Mouse (Mus musculus) ovary, postnatal 14 days (tissue): Measurements from ENCODE around the gene Pspn.
A peak's percentile ranks its signal among the peaks of the same experiment; 100 is the strongest.

Experiments
- DNase-seq: peaks from one replicate; pipeline ENCODE4 v3.0.0; 2022; ENCODE audit warnings: low spot score

The Pspn gene

DNA sequence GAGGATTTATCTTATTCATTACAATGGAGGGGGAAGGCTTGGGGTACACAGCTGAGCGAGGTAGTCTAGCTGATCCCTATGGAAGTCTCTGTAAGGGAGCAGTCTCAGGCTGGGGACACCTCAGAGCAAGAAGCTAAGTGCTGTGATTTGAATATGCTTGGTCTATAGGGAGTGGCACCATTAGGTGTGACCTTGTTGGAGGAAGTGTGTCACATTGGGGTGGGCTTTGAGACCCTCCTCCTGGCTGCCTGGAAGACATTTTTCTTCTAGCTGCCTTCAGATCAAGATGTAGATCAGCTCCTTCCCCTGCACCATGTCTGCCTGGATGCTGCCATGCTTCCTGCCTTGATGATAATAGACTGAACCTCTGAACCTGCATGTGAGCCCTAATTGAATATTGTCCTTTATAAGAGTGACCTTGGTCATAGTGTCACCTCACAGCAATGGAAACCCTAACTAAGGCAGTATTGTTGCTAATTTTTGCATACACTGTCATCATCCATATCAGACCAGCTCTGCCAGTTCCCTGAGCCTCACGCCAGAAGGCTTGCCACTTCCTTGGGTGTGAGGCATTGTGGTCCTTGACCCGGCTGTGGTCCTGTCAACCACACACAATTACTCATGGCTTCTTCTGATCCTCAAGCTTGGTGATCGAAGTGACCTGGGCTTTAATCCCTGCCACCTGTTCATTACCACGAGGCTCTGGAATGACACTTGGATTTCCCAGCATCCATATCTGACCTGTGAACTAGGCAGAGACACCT, 37.0 kb downstream of the Pspn start:
- DNase-seq, result no peak

DNA sequence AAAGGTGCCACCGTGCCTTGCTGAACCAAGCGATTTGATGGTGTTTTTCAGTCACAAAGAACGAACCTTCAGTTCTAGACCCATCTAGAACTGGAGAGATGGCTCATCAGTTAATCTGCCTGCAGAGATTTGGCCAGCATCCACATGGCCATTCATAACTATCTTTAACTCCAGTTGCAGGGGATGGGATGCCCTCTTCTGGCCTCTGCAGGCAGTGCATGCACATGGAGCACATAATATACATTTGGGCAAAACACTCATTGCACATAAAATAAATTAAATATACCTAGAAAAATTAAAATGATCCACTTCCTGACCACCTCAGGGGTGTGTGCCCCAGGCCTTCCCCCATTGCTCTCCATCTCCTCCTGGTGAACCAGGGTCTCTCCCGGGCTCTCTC, 37.9 kb downstream of the Pspn start:
- no peak for DNase-seq

DNA sequence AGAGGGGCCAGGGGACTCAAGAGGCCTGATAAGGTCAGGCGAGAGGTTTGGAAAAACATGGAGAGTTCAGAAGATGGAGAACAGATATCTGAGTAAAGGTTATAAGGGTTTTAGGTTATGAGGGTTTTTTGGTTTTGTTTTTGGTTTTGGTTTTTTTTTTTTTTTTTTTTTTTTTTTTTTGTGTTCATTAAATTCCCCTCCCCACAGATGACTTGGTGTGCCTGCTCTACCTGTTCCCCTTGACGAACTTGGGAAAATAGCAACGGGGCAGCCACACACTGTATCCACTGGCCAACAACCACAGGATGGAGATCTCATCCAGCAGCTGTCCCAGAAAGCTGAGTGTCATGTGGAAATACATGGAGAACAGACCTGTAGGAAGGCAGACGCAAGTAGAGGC, 41.2 kb downstream of the Pspn start:
- no peak for DNase-seq

DNA sequence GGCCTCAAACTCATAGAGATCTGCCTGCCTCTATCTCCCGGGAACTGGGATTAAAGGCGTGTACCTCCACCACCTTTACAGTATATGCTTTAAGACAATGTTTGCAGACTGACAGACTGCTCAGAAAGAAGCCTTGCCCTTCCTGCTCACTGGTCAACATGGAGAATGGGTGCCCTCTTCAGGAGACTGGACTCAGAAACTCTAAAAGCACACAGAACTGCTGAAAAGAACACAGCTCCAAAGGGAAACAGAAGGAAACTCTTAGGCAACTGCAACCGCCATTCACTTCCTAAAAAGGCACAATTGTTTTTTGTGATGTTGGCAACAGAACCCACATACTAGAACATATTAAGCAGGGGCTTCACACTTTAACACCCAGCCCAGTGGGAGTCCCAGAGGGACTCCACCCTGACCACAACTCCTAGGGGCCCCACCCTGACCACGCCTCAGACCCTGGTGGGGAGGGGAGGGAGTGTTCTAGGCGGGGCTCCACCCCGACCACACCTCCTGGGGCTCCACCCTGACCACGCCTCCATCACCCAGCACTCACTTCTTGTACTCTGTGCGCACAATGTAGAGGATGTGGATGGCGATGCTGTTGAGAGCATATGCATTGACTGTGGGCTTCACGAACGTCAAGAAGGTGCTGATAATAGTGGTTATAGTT, 41.9 kb downstream of the Pspn start:
- DNase-seq, result no peak

DNA sequence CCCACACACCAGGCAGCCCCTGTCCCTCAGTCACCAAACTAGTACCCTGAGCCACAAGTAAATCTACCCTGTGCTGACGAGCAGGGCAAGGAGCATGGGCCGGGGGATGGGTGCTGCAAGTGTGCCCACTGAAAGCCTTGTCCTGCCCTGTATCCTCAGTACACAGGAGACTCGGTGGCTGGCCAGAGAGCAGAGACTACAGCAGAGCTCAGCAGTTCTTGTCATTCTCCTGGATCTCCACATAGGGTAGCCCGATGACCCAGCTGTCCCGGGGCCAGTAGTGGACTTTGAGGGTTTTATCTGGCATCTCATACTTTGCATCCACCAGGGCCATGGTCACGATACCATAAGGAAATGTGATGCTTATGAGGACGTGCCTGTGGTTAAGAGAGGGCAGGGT, 44.9 kb downstream of the Pspn start:
- no peak for DNase-seq

DNA sequence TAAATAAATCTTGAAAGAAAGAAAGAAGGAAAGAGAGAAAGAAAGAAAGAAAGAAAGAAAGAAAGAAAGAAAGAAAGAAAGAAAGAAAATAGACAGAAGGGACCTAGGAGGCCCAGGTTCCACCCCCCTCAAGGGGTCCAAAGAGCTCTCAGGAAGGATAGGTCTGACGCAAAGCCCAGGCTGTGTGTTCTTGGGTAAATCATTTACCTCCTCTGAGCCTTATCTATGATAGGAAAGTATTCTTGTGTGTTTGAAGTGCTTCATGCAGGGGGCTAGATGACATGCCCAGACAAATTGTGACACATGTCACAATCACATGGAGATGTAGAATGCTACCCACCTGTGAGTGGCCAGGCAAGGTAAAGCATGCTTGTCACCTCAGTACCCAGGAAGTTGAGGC, 47.2 kb downstream of the Pspn start:
- DNase-seq, result no peak

DNA sequence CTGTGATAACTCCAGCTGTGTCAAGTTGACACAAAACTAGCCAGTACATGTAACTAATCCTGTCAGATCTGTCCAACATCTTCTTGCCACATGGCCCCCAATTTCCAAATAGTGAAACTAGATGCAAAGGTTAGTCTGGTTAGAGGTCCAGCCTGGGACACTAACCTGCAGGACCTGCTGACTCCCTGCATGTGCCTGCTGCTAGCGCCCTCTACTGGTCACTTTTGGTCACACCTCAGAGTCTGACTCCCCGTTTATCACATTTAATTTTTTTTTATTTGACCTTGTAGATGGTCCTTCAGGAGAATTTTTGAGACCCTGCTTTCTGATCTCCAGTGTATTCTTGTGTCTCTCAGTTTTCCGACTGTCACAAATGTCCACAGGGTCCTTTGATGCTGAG, 48.9 kb downstream of the Pspn start:
- peak; percentile 36 for DNase-seq
